Mouse (Mus musculus) neural tube, embryonic 11.5 days (tissue): Measurements from ENCODE around the gene Olfr1031. TPM values are rescaled to one million over a fixed set of nuclear protein-coding genes. Genes with fewer than 3 reads are reported as not detected.
"Not testable (repeated sequence)": the region's sequence is repeated elsewhere in the genome, so short reads cannot be mapped to it uniquely, and the experiment has no call there.

ENCODE experiments used
- ATAC-seq: fragments of 200-750 bp; cut with Nextera tagmentation; 2 replicates; pipeline ENCODE4 v1.8.0; 2017; ENCODE audit warnings: moderate number of reproducible peaks, mild to moderate bottlenecking, moderate TSS enrichment, moderate library complexity; ENCODE audit not compliant: insufficient read depth, low FRiP score, low TSS enrichment
- DNase-seq: peaks from one replicate; pipeline ENCODE4 v3.0.0-alpha.2; 2015; ENCODE audit warnings: low spot score
- H3K27ac ChIP-seq: fragments of 300-500 bp; sonication (generic); 2 replicates; pipeline ENCODE4 v1.5.1; 2014; ENCODE audit warnings: low read depth, mild to moderate bottlenecking, low read length
- H3K27me3 ChIP-seq: fragments of 300-500 bp; sonication (generic); 2 replicates; pipeline ENCODE4 v1.6.1; 2014; ENCODE audit warnings: mild to moderate bottlenecking, low read length, mixed read lengths; ENCODE audit not compliant: control insufficient read depth, insufficient read depth
- H3K36me3 ChIP-seq: fragments of 300-500 bp; sonication (generic); 2 replicates; pipeline ENCODE4 v1.6.1; 2014; ENCODE audit warnings: mild to moderate bottlenecking, low read length, moderate library complexity, mixed read lengths; ENCODE audit not compliant: control insufficient read depth, insufficient read depth
- H3K4me1 ChIP-seq: fragments of 300-500 bp; sonication (generic); 2 replicates; pipeline ENCODE4 v1.6.1; 2014; ENCODE audit warnings: low read length, mixed read lengths; ENCODE audit not compliant: control insufficient read depth, insufficient read depth
- H3K4me2 ChIP-seq: fragments of 300-500 bp; sonication (generic); 2 replicates; pipeline ENCODE4 v1.6.1; 2014; ENCODE audit warnings: low read depth, mild to moderate bottlenecking, moderate library complexity
- H3K4me3 ChIP-seq: fragments of 300-500 bp; sonication (generic); 2 replicates; pipeline ENCODE4 v1.5.1; 2014; ENCODE audit warnings: low read depth, low read length
- H3K9ac ChIP-seq: fragments of 300-500 bp; sonication (generic); 2 replicates; pipeline ENCODE4 v1.6.1; 2014; ENCODE audit warnings: mild to moderate bottlenecking, low read length
- H3K9me3 ChIP-seq: fragments of 300-500 bp; sonication (generic); 2 replicates; pipeline ENCODE4 v1.6.1; 2016; ENCODE audit warnings: low read length; ENCODE audit not compliant: control insufficient read depth
- WGBS: fragments of 180-500 bp; shearing (Covaris S2); extraction: QIAGEN DNeasy Blood & Tissue Kit; methylation state at CpG from one replicate; pipeline ENCODE4 v1.1.7; 2014; 5-methylcytosine and 5-hydroxymethylcytosine counted together
- polyA plus RNA-seq: library from polyadenylated mRNA; unstranded; fragments of >200 nt; fragmentation: Nextera tagmentation; extraction: Ambion mirVana; gene quantifications from 2 replicates; pipeline ENCODE4 v1.2.1, GENCODE M21; 2014

Gene Olfr1031
- not detected in 2 replicates for polyA plus RNA-seq

GRCm38 (mm10) chr2:85990004-85990403 lies at the start of gene Olfr1031:
Gene Olfr1031 (plus strand): TSS chr2:85990304.
- Histone ChIP-seq H3K4me3 (no peak within 1 kb of the TSS), H3K36me3 (no peaks in the 10 kb centered on the region), H3K9me3 (no peaks in the 10 kb centered on the region), H3K27me3 (no peaks in the 10 kb centered on the region), H3K27ac (no peak within 1 kb of the TSS), H3K4me1 (no peaks in the 10 kb centered on the region), H3K9ac (no peak within 1 kb of the TSS), H3K4me2 (no peak within 1 kb of the TSS)
- 70% methylated on average over 3 of the region's 3 CpGs for WGBS
- ATAC-seq (no peak), DNase-seq (no peak)

- WGBS, result 83% methylated on average over 1 of the region's 1 CpGs
- H3K9me3 ChIP-seq, result no peaks in the 10 kb centered on the region
- H3K4me1 ChIP-seq, result no peaks in the 10 kb centered on the region
- no peak for DNase-seq
- H3K4me2 ChIP-seq, result no peak within 1 kb of the TSS
- no peak within 1 kb of the TSS for H3K4me3 ChIP-seq
- H3K27ac ChIP-seq, result no peak within 1 kb of the TSS
- H3K9ac ChIP-seq, result no peak within 1 kb of the TSS
- no peak for ATAC-seq
- no peaks in the 10 kb centered on the region for H3K36me3 ChIP-seq
- no peaks in the 10 kb centered on the region for H3K27me3 ChIP-seq
Measured at GRCm38 (mm10) chr2:85950137-85950536, 40.0 kb upstream of the Olfr1031 start, which contains the start of gene Olfr1028. Gene Olfr1028 (plus strand): TSS chr2:85950437.

DNA sequence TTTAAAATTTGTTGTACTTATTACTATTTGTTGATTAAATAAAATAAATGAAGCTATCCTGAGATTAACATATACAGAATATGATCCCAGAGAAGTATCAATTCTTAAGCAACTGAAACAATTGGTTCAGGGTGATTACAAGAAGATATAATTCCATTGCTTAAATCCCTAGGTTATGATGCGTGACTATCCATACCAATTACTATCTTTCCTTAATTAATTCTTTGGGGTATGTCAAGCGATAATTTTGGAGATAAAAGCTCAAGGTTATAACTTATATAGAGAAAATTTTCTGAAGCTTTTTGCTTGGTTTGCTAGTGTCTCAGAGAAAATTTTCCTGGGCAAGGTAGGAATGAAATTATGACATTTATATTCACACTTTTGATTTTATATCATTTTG lies 16.5 kb upstream of the Olfr1031 start, which contains the start of gene Olfr1029:
Gene Olfr1029, plus strand, starts transcription at position 301 of the 400 bp plus-strand sequence.
- H3K9me3 ChIP-seq, result no peaks in the 10 kb centered on the region
- WGBS, result 86% methylated on average over 2 of the region's 2 CpGs

DNA sequence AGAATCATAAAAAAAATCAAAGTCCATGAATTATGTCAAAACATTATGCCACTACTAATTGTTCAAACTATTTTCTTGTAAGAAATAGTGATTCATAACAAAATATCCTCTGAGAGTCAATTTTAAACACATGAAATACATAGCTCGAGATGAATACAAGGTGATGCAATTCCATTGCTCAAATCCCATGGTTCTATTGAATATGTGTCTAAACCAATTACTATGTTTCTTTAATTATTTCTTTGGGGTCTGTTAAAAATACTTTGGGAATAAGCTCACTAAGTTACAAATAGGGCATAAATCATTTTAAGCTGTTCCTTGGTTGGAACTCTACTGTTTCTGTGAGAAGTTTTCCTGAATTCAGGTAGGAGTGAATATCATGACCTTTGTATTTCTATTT lies 11.1 kb upstream of the Olfr1031 start, which contains the start of gene Olfr1030:
Gene Olfr1030, plus strand, starts transcription at position 301 of the 400 bp plus-strand sequence.
- no peak within 1 kb of the TSS for H3K4me3 ChIP-seq
- ATAC-seq, result no peak
- no peaks in the 10 kb centered on the region for H3K9me3 ChIP-seq
- WGBS, result 75% methylated on average over 1 of the region's 1 CpGs
- H3K9ac ChIP-seq, result no peak within 1 kb of the TSS
- no peak within 1 kb of the TSS for H3K27ac ChIP-seq
- no peak within 1 kb of the TSS for H3K4me2 ChIP-seq
- no peaks in the 10 kb centered on the region for H3K4me1 ChIP-seq
- no peaks in the 10 kb centered on the region for H3K36me3 ChIP-seq
- H3K27me3 ChIP-seq, result no peaks in the 10 kb centered on the region
- no peak for DNase-seq

More for the DNA sequence above, 16.5 kb upstream of the Olfr1031 start, which contains the start of gene Olfr1029:
- no peak for DNase-seq
- no peak within 1 kb of the TSS for H3K27ac ChIP-seq
- H3K4me2 ChIP-seq, result no peak within 1 kb of the TSS
- H3K36me3 ChIP-seq, result no peaks in the 10 kb centered on the region
- no peaks in the 10 kb centered on the region for H3K4me1 ChIP-seq
- no peaks in the 10 kb centered on the region for H3K27me3 ChIP-seq
- H3K4me3 ChIP-seq, result no peak within 1 kb of the TSS
- H3K9ac ChIP-seq, result no peak within 1 kb of the TSS
- ATAC-seq, result no peak

DNA sequence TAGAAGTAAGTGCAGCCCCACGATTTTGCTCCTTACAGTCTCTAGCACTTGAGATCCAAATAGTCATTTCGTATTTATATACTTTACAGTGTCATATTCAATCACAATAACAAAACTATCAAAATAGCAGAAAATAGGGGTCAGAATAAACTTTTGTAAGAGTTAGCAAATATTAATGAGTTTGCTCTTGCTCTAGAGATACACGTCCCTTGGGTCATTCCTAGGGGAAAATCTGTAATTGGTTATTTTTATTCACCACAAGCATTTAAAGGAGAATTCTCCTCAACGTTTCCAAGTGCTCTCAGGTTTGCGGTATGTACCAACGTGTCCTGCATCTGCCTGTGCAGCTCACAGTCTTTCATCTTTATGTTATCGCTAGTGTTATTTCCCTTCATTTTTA lies 15.1 kb downstream of the Olfr1031 start, which contains the start of gene Olfr1032:
Gene Olfr1032, plus strand, starts transcription at position 301 of the 400 bp plus-strand sequence.
- no peaks in the 10 kb centered on the region for H3K36me3 ChIP-seq
- no peak within 1 kb of the TSS for H3K4me2 ChIP-seq
- no peak within 1 kb of the TSS for H3K9ac ChIP-seq
- DNase-seq, result no peak
- H3K27ac ChIP-seq, result no peak within 1 kb of the TSS
- no peak within 1 kb of the TSS for H3K4me3 ChIP-seq
- 91% methylated on average over 7 of the region's 7 CpGs for WGBS
- H3K9me3 ChIP-seq, result no peaks in the 10 kb centered on the region
- no peak for ATAC-seq
- no peaks in the 10 kb centered on the region for H3K4me1 ChIP-seq
- no peaks in the 10 kb centered on the region for H3K27me3 ChIP-seq

GRCm38 (mm10) chr2:86020406-86020805 lies 30.3 kb downstream of the Olfr1031 start, which contains the start of gene Olfr1033:
Gene Olfr1033 (plus strand): TSS chr2:86020633.
- not testable (repeated sequence) for H3K27me3 ChIP-seq, H3K4me3 ChIP-seq, H3K36me3 ChIP-seq, H3K9ac ChIP-seq, ATAC-seq, H3K4me1 ChIP-seq, DNase-seq, H3K27ac ChIP-seq, H3K9me3 ChIP-seq
- 0 out of 2 replicates have a peak within 1 kb of the TSS, but pooled peaks have one; percentile 3 for H3K4me2 ChIP-seq
- 7% methylated on average over 10 of the region's 11 CpGs for WGBS

GRCm38 (mm10) chr2:86021518-86021917 lies 31.4 kb downstream of the Olfr1031 start:
- ATAC-seq, H3K4me1 ChIP-seq, H3K4me2 ChIP-seq, H3K4me3 ChIP-seq, H3K9me3 ChIP-seq, H3K9ac ChIP-seq, DNase-seq, H3K27me3 ChIP-seq, H3K27ac ChIP-seq, H3K36me3 ChIP-seq: not testable (repeated sequence)
- 92% methylated on average over 2 of the region's 9 CpGs for WGBS

Other genes with a start within 250 kb of the Olfr1031 start
- not detected in 2 replicates for gene Olfr1012, start 227.5 kb upstream of the Olfr1031 start, polyA plus RNA-seq
- gene Olfr1013, start 223.2 kb upstream of the Olfr1031 start, polyA plus RNA-seq, result not detected in 2 replicates
- not detected in 2 replicates for gene Olfr1014, start 217.6 kb upstream of the Olfr1031 start, polyA plus RNA-seq
- gene Olfr1015, start 208.3 kb upstream of the Olfr1031 start, polyA plus RNA-seq, result not detected in 2 replicates
- gene Olfr1016, start 187.8 kb upstream of the Olfr1031 start, polyA plus RNA-seq, result not detected in 2 replicates
- not detected in 2 replicates for gene Olfr1018, start 171.8 kb upstream of the Olfr1031 start, polyA plus RNA-seq
- gene Olfr1019, start 144.8 kb upstream of the Olfr1031 start, polyA plus RNA-seq, result not detected in 2 replicates
- gene Olfr1020, start 143.3 kb upstream of the Olfr1031 start, polyA plus RNA-seq, result not detected in 2 replicates
- not detected in 2 replicates for gene Olfr1022, start 121.7 kb upstream of the Olfr1031 start, polyA plus RNA-seq
- gene Olfr1023, start 104.7 kb upstream of the Olfr1031 start, polyA plus RNA-seq, result not detected in 2 replicates
- not detected in 2 replicates for gene Olfr1024, start 85.3 kb upstream of the Olfr1031 start, polyA plus RNA-seq
- gene Olfr1025-ps1, start 75.1 kb upstream of the Olfr1031 start, polyA plus RNA-seq, result not detected in 2 replicates
- not detected in 2 replicates for gene Olfr1026, start 68.7 kb upstream of the Olfr1031 start, polyA plus RNA-seq
- not detected in 2 replicates for gene Olfr1028, start 39.9 kb upstream of the Olfr1031 start, polyA plus RNA-seq
- gene Olfr1029, start 16.4 kb upstream of the Olfr1031 start, polyA plus RNA-seq, result not detected in 2 replicates
- not detected in 2 replicates for gene Olfr1030, start 11.0 kb upstream of the Olfr1031 start, polyA plus RNA-seq
- gene Olfr1032, start 15.2 kb downstream of the Olfr1031 start, polyA plus RNA-seq, result not detected in 2 replicates
- not detected in 2 replicates for gene Olfr1033, start 30.3 kb downstream of the Olfr1031 start, polyA plus RNA-seq
- not detected in 2 replicates for gene Olfr1034, start 55.6 kb downstream of the Olfr1031 start, polyA plus RNA-seq
- not detected in 2 replicates for gene Olfr1036, start 83.7 kb downstream of the Olfr1031 start, polyA plus RNA-seq
- not detected in 2 replicates for gene Olfr1037, start 97.1 kb downstream of the Olfr1031 start, polyA plus RNA-seq
- not detected in 2 replicates for gene Olfr1039, start 145.6 kb downstream of the Olfr1031 start, polyA plus RNA-seq
- not detected in 2 replicates for gene Olfr1040, start 156.4 kb downstream of the Olfr1031 start, polyA plus RNA-seq
- gene Olfr1042, start 171.5 kb downstream of the Olfr1031 start, polyA plus RNA-seq, result not detected in 2 replicates
- not detected in 2 replicates for gene Olfr1043, start 177.2 kb downstream of the Olfr1031 start, polyA plus RNA-seq
- not detected in 2 replicates for gene Olfr1044, start 187.5 kb downstream of the Olfr1031 start, polyA plus RNA-seq
- gene Olfr52, start 195.4 kb downstream of the Olfr1031 start, polyA plus RNA-seq, result not detected in 2 replicates
- gene Olfr1045, start 212.7 kb downstream of the Olfr1031 start, polyA plus RNA-seq, result not detected in 2 replicates
- gene Olfr1046, start 229.0 kb downstream of the Olfr1031 start, polyA plus RNA-seq, result not detected in 2 replicates
- not detected in 2 replicates for gene Olfr1047, start 241.1 kb downstream of the Olfr1031 start, polyA plus RNA-seq
- not detected in 2 replicates for gene Olfr1048, start 250.0 kb downstream of the Olfr1031 start, polyA plus RNA-seq